Mouse (Mus musculus): ENCODE measurements around the gene Ptpn1. TPM values are rescaled to one million over a fixed set of nuclear protein-coding genes. Genes with fewer than 3 reads are reported as not detected.

Ptpn1 gene
- total RNA-seq, 2 experiments from 2014 or later = 9.1 to 11.7 TPM

Other genes starting within 250 kb of the Ptpn1 start
- 8.8 and 9.0 TPM in 2 replicates for gene Cebpb, start 243.1 kb upstream of the Ptpn1 start, total RNA-seq (2015; ENCODE audit: low replicate concordance)
- 7.3 and 14.8 TPM in 2 replicates for gene Cebpb, start 243.1 kb upstream of the Ptpn1 start, total RNA-seq (2017; ENCODE audit: low replicate concordance)
- gene Tmem189, start 242.2 kb upstream of the Ptpn1 start, total RNA-seq (2015; ENCODE audit: low replicate concordance) = 19.6 and 20.8 TPM in 2 replicates
- gene Tmem189, start 242.2 kb upstream of the Ptpn1 start, total RNA-seq (2017; ENCODE audit: low replicate concordance) = 23.7 and 52.9 TPM in 2 replicates
- gene Ripor3, start 78.6 kb downstream of the Ptpn1 start, total RNA-seq (2015; ENCODE audit: low replicate concordance) = not detected in 2 replicates
- not detected in 2 replicates for gene Ripor3, start 78.6 kb downstream of the Ptpn1 start, total RNA-seq (2017; ENCODE audit: low replicate concordance)
- not detected in 2 replicates for gene Pard6b, start 148.9 kb downstream of the Ptpn1 start, total RNA-seq (2015; ENCODE audit: low replicate concordance)
- not detected in 2 replicates for gene Pard6b, start 148.9 kb downstream of the Ptpn1 start, total RNA-seq (2017; ENCODE audit: low replicate concordance)